Mouse (Mus musculus): Measurements from ENCODE around the gene Necap1.

DNA sequence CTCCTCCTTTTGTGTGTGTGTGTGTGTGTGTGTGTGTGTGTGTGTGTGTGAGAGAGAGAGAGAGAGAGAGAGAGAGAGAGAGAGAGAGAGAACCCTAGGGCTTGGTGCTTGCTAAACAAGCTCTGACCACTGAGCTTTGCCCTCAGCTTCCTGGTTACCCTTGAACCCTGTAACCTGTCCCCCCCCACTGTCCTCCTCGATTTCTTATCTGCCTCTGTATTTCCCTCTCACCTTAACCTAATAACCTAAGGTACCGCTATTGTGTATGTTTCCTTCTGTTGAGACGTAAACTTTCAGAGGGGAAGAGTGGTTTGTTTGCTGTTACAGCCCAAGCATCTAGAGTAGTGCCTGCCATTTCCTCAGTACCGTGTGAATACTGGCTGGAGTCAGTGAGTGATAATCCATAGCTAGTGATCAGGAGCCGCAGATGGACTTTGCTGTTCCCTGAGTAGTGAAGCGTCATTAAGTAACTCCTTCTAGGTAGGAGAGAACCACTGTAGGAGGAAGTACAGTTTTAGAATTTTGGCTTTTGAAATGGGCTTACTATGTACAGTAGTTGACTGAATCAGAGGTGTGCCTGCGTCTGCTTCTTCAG lies 5.0 kb downstream of the Necap1 start:
- TF ChIP-seq GATA1 (IDR thresholded peaks at IDR 0.05; ENCODE audit: low read depth, low read length) (no peak), GABPA (IDR thresholded peaks at IDR 0.05; ENCODE audit: low read depth, low read length) (no peak), JUND (IDR thresholded peaks at IDR 0.05; ENCODE audit: low read depth, low read length) (no peak)
